8 mouse cellular contexts compared by ENCODE assay signal in the genomic region with DNA sequence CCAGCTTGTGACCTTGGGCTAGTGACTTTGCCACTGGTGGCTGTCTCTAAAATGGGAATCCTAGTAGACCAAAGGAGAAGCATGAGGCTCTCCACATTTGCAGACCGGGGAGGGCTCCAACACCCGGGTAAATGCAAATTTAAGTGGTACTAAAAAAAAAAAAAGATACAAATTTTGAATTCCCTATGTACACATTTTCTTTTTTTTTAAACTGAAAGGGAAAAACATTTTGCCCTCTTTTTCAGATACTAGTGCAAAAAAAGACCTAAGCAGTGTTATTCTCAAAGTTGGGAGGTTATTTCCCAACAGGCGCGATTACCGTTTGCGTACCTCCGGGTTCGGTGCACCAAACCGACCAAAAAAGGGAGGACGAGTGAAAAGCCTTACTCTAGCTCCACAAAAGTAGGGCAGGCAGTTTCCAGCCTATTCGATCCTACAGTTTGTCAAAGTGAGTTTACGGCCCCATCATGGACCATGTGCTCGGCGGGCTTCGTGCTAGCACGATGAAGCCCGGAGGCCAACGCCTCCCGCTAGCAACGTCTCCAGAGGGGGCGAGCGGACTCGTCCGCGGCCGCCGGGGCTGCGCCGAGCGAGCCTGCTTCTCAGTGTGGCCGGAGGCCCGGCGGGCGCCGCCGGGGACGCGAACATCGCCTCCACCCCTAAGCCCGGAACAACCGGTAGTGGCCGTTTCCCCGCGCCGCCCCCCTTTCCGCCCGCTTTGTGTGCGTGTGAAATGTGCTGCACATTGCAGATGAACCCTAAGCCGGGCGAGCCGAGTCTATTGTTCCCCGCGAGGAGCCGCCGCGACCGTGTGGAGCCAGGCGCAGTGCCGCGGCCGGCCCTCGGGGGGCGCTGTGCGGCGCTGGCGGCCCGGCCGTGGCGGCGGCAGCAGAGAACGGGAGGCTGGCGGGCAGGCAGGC. TPM values are rescaled to one million over a fixed set of nuclear protein-coding genes. Genes with fewer than 3 reads are reported as not detected.
DNase-seq lines count a peak whose midpoint lies in the region; ATAC-seq lines count a peak whose summit lies in the region.

No protein-coding gene starts in this region.

- intact Hi-C loops in gastrocnemius, postnatal 36 days (cut with DNase I) = loop anchor here (5.0 to 10.0 kb wide), 2 partner anchors 176 to 521 kb away; a partner anchor contains a TSS
- intact Hi-C loops in left cerebral cortex, postnatal 36 days (cut with DNase I) = loop anchor here (5.0 to 10.0 kb wide), 5 partner anchors 119 to 561 kb away; no protein-coding TSS in a partner anchor

- DNase-seq in adrenal gland, adult 2 months = peak; percentile 97
- DNase-seq in embryo, embryonic 11.5 days (ENCODE audit: low read depth, low spot score) = peak; percentile 86
- DNase-seq in gastrocnemius, postnatal 36 days = peak; percentile 92 to 93
- DNase-seq in left cerebral cortex, postnatal 36 days (ENCODE audit: low spot score in 2 of 2) = peak; percentile 92 to 95
- peak; percentile 95 for DNase-seq in midbrain, embryonic 10.5 days (ENCODE audit: low spot score)
- peak; percentile 85 to 90 for DNase-seq in right cerebral cortex, postnatal 36 days (ENCODE audit: low spot score in 2 of 2)
- peak; percentile 92 to 93 for DNase-seq in urinary bladder, postnatal 4 days (ENCODE audit: low spot score in 2 of 2)

- WGBS in intestine, embryonic 16.5 days = under 1% methylated on average over 70 of the region's 72 CpGs
- under 1% methylated on average over 71 of the region's 72 CpGs for WGBS in midbrain, embryonic 10.5 days

- H3K4me2 ChIP-seq in intestine, embryonic 16.5 days (ENCODE audit: low read depth, low read length) = peak overlapping the region; percentile 75

- peak overlapping the region; percentile 93 for H3K4me3 ChIP-seq in intestine, embryonic 16.5 days (ENCODE audit: low read length)
- H3K4me3 ChIP-seq in midbrain, embryonic 10.5 days = peak overlapping the region; percentile 79

- no peaks in the 10 kb centered on the region for H3K27me3 ChIP-seq in intestine, embryonic 16.5 days (replicated peaks; ENCODE audit: control insufficient read depth, insufficient read depth, low read length)
- H3K27me3 ChIP-seq in midbrain, embryonic 10.5 days (ENCODE audit: low read depth, poor library complexity, severe bottlenecking) = no peaks in the 10 kb centered on the region

- ATAC-seq in intestine, embryonic 16.5 days = peak; percentile 75

- H3K27ac ChIP-seq in intestine, embryonic 16.5 days (ENCODE audit: low read length) = peak overlapping the region; percentile 100
- H3K27ac ChIP-seq in midbrain, embryonic 10.5 days (replicated peaks) = peak overlapping the region; percentile 100

- H3K9me3 ChIP-seq in intestine, embryonic 16.5 days (ENCODE audit: control insufficient read depth, low read length) = no peaks in the 10 kb centered on the region
- H3K9me3 ChIP-seq in midbrain, embryonic 10.5 days (replicated peaks) = no peaks in the 10 kb centered on the region; the same call in 1 of the 2 replicates

- peak overlapping the region; percentile 100 for H3K9ac ChIP-seq in intestine, embryonic 16.5 days (ENCODE audit: low read depth, low read length)

- H3K4me1 ChIP-seq in intestine, embryonic 16.5 days (ENCODE audit: control insufficient read depth, insufficient read depth, low read length) = peaks cover 17% of the 10 kb centered on the region
- H3K4me1 ChIP-seq in midbrain, embryonic 10.5 days = peaks cover 52% of the 10 kb centered on the region

- H3K36me3 ChIP-seq in intestine, embryonic 16.5 days (ENCODE audit: control insufficient read depth, insufficient read depth, low read length) = no peaks in the 10 kb centered on the region
- peaks cover 23% of the 10 kb centered on the region for H3K36me3 ChIP-seq in midbrain, embryonic 10.5 days

RNA-seq across cellular contexts. Expression of a gene that starts 1.0 kb away (rescaled TPM):
- 10 to 100 TPM; 32.0 to 32.2 TPM for total RNA-seq in adrenal gland, adult 2 months (2021)
- 11.8 and 14.5 TPM in 2 replicates for polyA plus RNA-seq in adrenal gland, adult 2 months (2012; rRNA removed)
- 10 to 100 TPM; 11.0 to 13.1 TPM for total RNA-seq in gastrocnemius, postnatal 36 days (2021)
- 12.4 and 12.6 TPM in 2 replicates for polyA plus RNA-seq in intestine, embryonic 16.5 days (2015; fragmentation: Nextera tagmentation; extraction: Ambion mirVana)
- total RNA-seq in left cerebral cortex, postnatal 36 days (2021) = 10 to 100 TPM; 32.0 to 38.6 TPM
- polyA plus RNA-seq in midbrain, embryonic 10.5 days (2016; fragmentation: Nextera tagmentation; extraction: Ambion mirVana) = 26.2 and 27.6 TPM in 2 replicates

Comparison
In these comparisons a context has a peak if more than half of its experiments do, and no peak if none do; other contexts are left out.
1. Peak in every context shown above with its lines: DNase-seq, ATAC-seq, H3K4me3 ChIP-seq and H3K27ac ChIP-seq.